Mouse (Mus musculus) gastrocnemius, adult 2 months (tissue): ENCODE results near the gene Colgalt1. TPM values are rescaled to one million over a fixed set of nuclear protein-coding genes. Genes with fewer than 3 reads are reported as not detected.

Experiments
- DNase-seq: peaks from one replicate; pipeline ENCODE4 v3.0.0; 2022
- H3K27ac ChIP-seq: fragments of 200-600 bp; 2 replicates; pipeline ENCODE4 v1.8.1; 2022; ENCODE audit warnings: mild to moderate bottlenecking
- H3K4me3 ChIP-seq: fragments of 200-600 bp; 2 replicates; pipeline ENCODE4 v1.8.1; 2022; ENCODE audit warnings: mild to moderate bottlenecking, moderate library complexity
- CTCF ChIP-seq: fragments of 200-600 bp; IDR thresholded peaks from 2 replicates; pipeline ENCODE4 v1.8.1; 2022; ENCODE audit warnings: antibody characterized with exemption, mild to moderate bottlenecking, moderate library complexity
- intact Hi-C: fragments of 180-260 bp; cut with DNase I; formaldehyde crosslinking; loops from one replicate; pipeline ENCODE4 v1.15.1; 2025
- total RNA-seq, 2 experiments: library from RNA; stranded (reverse); gene quantifications; 2 replicates each; pipeline ENCODE4 v1.2.3; 2021

Gene Colgalt1
- total RNA-seq, 2 experiments from 2014 or later: 39.6 to 44.3 TPM

DNA sequence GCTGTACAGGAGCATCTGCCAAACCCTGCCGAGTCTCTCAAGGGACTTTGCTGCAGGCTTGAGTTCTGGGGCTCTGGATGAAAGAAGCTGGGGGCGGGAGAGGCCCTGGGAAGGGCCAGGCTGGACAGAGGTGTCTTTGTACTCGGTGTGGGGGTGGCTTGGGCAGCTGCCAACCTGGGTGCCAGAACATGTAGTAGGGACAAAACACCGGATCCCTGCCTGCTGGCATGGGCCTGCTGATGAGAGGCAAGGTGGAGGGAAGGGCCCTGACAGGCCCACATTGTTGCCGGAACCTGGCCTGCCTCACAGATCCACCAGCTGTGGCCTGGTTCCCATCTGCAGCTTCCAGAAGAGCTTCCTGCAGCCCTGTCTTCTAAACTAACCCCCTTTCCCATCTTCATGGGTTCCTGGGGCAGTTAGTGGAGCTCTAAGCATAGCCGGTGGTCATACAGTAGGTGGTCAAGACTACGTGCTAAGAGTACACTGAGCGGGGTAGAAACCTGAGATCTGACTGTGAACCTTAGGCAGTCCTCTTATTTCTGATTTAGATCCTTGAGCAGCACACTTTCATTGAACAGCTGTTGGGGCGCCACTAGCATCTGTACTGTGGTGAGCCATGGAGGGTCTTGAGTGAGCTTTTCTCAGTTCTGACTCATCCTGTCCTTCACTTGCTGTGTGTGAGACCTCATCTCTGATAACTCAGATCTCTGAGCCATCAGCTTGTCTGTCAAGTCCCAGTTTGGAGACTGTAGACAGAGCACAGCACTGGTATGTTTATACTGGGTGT lies 37.8 kb upstream of the Colgalt1 start:
- H3K4me3 ChIP-seq: peak overlapping the region; percentile 19
- DNase-seq: peak; percentile 67
- TF ChIP-seq CTCF: no peak
- H3K27ac ChIP-seq: peak overlapping the region; percentile 55
- intact Hi-C loops: no loop called here

DNA sequence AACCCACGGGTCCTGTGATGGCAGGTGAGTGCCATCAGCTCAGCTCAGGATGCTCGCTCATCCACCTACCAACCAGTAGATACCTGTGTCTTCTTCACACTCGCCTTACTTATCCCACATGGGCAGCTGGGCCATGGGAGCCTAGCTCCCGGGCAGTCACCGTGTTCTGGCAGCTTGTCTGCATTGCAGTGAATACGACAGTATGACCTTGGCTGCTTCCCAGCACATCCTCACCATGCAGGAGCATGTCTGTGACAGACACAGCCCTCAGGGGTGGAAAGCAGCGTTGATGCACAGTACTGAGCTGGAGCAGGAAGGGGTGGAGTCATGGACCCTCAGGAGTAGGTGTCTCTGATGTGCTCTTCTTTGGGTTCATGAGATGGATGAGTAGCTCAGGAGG lies 36.4 kb upstream of the Colgalt1 start:
- H3K4me3 ChIP-seq: no peak overlapping the region
- intact Hi-C loops: no loop called here

DNA sequence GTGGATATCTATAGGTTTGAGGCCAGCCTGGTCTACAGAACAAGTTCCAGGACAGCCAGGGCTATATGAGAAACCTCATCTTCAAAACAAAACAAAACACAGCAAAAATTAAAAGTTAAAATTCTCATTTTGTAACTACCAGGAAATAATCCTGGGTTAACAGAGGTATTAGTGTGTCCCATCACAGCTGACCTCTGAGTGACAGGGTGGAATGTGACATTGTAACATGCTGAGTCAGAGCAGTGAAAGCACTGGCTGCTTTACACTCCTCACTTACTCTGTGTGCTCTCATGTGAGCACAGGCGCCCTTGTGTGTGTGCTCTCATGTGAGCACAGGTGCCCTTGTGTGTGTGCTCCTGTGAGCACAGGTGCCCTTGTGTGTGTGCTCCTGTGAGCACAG lies 35.8 kb upstream of the Colgalt1 start:
- H3K27ac ChIP-seq: peak overlapping the region; percentile 63
- TF ChIP-seq CTCF: no peak

More for the DNA sequence above, 36.4 kb upstream of the Colgalt1 start:
- no peak for TF ChIP-seq CTCF
- peak overlapping the region; percentile 63; the same call in 1 of the 2 replicates for H3K27ac ChIP-seq
- DNase-seq: no peak

DNA sequence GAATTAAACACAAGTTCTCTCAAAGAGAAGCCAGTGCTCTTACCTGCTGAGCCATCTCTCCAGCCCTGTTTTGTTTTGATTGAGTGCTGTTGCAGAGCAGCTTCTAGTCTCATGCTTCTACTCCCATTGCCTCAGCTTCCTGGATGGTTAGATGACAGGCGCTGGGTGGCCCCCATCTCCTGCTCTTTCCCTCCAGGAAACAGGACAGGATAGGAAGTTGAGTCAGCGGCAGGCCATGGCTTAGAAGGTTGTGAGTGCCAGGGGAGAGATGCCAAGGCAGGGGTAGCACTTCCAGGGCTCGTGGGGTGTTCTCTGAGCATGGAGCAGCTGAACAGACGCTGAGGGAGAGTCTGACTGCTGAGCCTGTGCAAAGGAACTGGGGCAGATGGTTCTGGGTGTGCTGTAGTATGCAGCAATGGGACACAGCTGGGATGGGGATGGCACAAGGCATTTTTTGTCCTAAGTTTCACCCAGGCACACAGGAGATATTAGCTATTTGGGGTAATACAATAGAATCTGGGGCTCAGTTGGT lies 32.9 kb upstream of the Colgalt1 start:
- DNase-seq: no peak
- no peak overlapping the region for H3K4me3 ChIP-seq
- intact Hi-C loops: no loop called here
- H3K27ac ChIP-seq: no peak overlapping the region
- TF ChIP-seq CTCF: no peak

More for the DNA sequence above, 35.8 kb upstream of the Colgalt1 start:
- no peak for DNase-seq
- intact Hi-C loops: no loop called here
- H3K4me3 ChIP-seq: no peak overlapping the region

DNA sequence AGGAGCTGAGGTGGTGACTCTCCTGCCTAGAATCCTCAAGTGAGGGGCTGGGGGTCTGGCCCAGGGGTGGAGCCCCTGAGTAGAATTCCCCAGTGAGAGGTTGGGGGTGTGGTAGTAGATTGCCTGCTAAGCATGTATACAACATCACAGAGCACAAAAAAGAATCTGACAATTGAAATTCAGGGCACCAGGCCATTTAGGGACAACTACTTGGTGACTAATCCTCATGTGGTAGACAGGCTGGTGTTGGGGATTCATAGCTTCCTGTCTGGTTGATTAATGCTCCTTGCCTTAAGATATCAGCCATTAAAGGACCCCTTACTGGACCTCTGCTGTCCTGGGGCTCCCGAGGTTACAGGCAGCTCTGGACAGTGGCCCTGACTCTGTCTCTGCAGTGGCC lies 31.8 kb upstream of the Colgalt1 start:
- peak overlapping the region; percentile 13; the same call in 1 of the 2 replicates for H3K4me3 ChIP-seq
- no peak for DNase-seq
- intact Hi-C loops: no loop called here
- peak overlapping the region; percentile 73 for H3K27ac ChIP-seq
- TF ChIP-seq CTCF: no peak

DNA sequence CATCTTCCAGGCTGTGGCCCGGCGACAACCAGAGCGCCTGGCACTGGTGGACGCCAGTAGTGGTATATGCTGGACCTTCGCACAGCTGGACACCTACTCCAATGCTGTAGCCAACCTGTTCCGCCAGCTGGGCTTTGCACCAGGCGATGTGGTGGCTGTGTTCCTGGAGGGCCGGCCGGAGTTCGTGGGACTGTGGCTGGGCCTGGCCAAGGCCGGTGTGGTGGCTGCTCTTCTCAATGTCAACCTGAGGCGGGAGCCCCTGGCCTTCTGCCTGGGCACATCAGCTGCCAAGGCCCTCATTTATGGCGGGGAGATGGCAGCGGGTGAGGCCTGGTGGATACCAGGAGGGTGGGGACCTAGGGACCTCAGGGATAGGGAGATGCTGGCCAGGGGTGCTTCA lies 31.3 kb upstream of the Colgalt1 start:
- peak; percentile 90 for DNase-seq
- H3K27ac ChIP-seq: peak overlapping the region; percentile 73
- TF ChIP-seq CTCF: no peak
- intact Hi-C loops: no loop called here
- H3K4me3 ChIP-seq: peak overlapping the region; percentile 13; the same call in 1 of the 2 replicates

DNA sequence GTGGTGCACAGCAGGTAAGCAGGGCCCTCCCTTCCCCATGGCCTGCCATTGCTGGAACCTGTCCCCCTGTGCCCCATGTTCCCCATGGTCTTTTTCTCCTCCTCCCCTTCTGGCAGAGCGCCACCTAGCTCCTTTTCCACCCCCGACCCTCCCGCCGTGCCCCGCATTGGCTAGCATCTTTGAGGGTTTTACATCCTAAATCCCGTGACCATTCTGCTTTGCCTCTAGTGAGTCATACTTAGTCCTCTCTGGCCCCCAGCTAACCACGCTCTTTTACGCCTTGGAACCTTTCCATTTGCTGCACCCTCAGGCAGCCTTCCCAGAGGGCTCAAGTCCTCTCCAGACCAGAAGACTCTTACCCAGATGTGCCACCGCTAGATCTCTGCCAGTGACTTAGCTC lies 30.6 kb upstream of the Colgalt1 start:
- TF ChIP-seq CTCF: no peak
- Histone ChIP-seq H3K27ac (peak overlapping the region; percentile 73; the same call in 1 of the 2 replicates), H3K4me3 (no peak overlapping the region)
- DNase-seq: no peak
- intact Hi-C loops: no loop called here

DNA sequence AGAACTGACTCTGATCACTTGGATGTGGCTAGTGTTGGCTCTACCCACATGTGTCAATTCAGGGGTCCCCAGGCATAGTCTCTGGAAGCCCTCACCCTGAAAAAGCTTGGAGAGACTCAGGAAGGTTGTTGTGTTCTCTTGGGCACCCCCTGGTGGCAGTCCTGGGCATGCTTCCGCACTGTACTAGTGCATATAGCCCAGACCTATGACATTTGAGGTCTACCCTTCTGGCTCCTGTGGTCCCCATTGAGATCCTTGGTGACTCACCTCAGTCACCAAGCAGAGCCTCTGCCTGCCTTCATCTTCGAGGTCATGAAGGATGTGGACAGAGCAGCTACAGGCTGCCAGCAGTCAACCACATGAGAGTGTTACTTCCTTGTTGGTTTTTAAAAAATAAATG lies 23.9 kb upstream of the Colgalt1 start:
- TF ChIP-seq CTCF: peak; percentile 67
- DNase-seq: peak; percentile 56
- intact Hi-C loops: no loop called here
- Histone ChIP-seq H3K4me3 (no peak overlapping the region), H3K27ac (no peak overlapping the region)

DNA sequence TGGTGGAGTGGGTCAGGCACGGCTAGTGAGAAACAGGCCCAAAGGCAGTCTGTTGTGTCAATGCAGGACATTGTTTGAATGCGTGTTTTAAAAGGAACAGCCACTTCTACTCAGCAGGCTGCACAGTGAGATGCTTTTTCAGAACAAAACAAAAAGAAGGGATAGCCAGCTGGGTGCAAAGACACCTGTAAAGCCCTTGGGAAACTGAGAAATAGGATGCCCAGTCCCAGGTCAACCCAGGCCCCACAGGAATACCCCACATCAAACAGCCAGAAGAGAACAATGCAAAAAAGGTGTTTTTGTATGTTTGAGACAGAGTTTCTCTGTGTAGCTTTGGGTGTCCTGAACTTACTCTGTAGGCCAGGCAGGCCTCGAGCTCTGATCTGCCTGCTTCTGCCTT lies 22.0 kb upstream of the Colgalt1 start:
- intact Hi-C loops: no loop called here

DNA sequence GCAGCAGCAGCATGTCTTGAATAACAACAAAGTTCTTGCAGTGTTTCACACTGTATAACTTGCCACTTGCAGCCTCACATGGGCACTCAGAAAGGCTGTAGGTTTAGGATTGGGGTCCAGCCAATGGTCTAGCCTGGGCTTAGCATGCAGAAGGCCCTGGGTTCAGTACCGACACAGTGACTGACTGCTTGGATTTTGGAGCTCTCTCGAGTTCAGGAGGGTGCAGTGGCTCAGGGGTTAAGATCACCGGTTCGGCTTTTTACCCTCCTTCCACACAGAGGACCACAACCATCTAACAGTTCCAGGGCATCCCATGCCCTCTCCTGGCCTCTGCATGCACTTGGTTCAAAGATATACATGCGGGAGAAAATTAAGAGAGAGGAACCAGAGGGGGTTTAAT lies 19.8 kb upstream of the Colgalt1 start:
- DNase-seq: no peak
- intact Hi-C loops: no loop called here
- no peak for TF ChIP-seq CTCF
- Histone ChIP-seq H3K4me3 (peak overlapping the region; percentile 76), H3K27ac (peak overlapping the region; percentile 98)

More for the DNA sequence above, 22.0 kb upstream of the Colgalt1 start:
- H3K27ac ChIP-seq: no peak overlapping the region
- TF ChIP-seq CTCF: no peak
- H3K4me3 ChIP-seq: no peak overlapping the region
- no peak for DNase-seq

DNA sequence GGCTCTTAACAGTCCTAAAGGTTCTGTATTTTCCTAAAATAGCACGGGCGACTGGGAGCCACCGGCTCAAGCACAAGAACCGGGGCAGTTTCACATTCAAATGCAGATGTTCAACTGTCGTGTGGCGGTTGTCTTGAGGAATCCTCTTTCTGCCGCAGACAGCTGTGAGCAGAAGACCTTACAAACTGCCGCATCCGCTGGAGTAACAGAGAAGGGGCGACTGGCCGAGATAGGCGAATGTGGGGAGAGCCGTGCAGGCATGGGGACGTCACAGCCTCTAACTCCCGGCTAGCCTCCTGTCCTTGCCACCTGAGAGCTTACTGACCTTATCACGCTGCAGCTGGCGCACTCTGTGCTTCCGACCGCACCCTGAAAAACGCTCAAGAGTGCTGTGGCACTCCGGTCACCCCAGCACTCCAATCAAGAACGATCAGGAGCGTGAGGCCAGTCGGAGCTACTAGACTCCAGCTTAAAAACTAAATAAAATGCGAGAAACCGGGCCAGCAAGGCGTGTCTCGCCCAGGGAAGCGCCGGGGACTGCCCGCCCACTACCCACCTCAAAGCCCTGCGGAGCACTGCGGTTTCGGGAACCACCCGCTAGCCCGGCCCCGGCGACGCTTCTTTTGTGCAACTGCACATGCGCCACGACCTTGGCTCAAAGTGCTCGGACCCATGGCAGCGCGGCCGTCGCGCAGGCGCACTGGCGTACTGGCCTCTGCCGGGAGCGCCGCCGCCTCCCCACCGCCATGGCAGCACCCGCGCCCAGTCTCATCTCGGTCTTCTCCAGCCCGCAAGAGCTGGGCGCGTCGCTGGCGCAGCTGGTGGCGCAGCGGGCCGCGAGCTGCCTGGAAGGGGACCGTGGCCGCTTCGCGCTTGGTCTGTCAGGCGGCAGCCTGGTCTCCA lies 19.1 kb upstream of the Colgalt1 start, which contains the start of gene Pgls:
TSS of gene Pgls (plus strand) at position 706 of the 903 bp plus-strand sequence.
- intact Hi-C loops: loop anchor here (2.0 kb wide), 1 partner anchor 37 kb away; no protein-coding TSS in a partner anchor
- Histone ChIP-seq H3K4me3 (peak within 1 kb of the TSS; percentile 76), H3K27ac (peak within 1 kb of the TSS; percentile 98)
- no peak for TF ChIP-seq CTCF
- peak; percentile 98 for DNase-seq

DNA sequence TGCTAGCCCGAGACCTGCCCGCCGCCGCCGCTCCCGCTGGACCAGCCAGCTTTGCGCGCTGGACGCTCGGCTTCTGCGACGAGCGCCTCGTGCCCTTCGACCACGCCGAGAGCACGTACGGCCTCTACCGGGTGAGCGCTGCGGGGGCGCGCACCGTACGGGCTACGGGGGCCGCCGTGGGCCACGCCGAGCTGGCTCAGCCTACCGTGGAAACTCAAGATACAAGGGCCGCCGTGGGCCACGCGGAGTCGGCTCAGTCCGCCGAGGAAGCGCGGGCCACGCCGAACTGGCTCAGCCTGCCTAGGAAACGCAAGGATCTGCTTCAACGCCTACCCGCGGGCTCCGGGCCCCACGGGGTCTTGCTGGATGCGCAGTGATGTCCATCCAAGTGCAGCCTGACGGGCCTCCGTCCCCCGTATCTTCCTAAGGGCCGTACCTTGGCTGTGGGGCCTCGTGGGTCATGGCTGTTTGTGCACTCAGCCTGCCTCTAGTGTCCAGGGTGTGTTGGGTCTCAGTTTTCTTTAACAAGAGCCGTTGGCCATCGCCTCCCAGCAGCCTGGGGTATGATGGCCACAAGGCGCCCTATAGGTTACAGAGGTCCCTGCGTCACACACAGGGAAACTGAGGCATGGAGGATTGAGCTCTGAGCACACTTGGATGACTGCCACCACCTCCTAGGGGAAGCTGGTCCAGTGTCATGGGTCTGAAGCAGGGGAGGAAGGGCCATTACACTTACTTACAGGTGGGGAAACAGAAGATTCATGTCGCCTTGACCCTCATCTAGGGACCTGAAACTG lies 18.2 kb upstream of the Colgalt1 start:
- peak overlapping the region; percentile 76 for H3K4me3 ChIP-seq
- intact Hi-C loops: loop anchor here (2.0 kb wide), 1 partner anchor 36 kb away; no protein-coding TSS in a partner anchor
- H3K27ac ChIP-seq: peak overlapping the region; percentile 98
- no peak for TF ChIP-seq CTCF
- DNase-seq: peak; percentile 92
